Mouse (Mus musculus) right cerebral cortex, adult 18-20 months (tissue): ENCODE results near the gene Cenpl.
"Not testable (repeated sequence)": the region's sequence is repeated elsewhere in the genome, so short reads cannot be mapped to it uniquely, and the experiment has no call there.

Source experiments
- DNase-seq: peaks from one replicate; pipeline ENCODE4 v3.0.0; 2022; ENCODE audit warnings: mixed read lengths

The Cenpl gene

DNA sequence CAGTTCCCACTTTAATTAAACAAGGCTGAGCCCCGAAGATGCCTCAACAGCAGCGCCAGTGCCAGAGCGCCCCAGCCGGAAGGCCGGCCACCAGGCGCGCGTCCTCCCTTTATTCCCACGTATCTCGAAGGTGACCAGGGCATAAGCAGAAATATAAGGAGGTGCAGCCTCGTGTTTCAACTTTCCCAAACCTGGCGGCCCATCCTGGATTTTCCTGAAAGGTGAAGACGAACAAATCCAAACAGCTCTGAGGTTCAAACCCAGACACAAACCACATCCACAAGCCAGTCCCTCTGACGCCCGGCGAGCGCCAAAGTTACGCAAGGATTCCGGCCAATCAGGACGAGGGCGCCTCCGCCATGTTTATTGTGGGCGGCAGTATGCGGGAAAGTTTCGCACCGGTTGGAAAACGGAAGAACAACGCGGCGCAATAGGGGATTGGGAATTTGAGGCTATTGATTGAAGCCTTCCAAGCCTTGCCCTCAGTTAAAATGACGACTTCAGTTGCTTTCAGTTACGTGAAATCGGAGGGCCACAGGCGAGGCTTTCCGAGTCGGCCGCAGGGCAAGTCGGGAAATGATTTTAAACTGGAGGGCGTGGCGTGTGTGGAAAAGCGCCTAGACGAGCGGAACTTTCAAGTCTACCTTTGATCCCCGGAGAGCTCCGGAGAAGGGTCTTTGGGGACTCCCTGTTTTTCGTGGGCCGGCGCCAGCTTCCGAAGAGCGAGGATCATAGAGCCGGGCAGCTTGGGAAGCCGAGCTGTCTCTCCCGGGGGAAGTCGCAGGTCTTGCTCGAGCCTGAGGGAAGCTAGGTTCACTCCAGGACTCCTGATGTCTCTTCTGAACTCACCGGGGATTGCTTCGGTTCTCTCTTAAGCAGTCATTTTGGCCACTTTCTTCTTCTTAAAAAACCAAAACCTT lies at the start of gene Cenpl, which contains the start of gene Dars2:
Cenpl (plus strand) TSS at position 362 of the 920 bp plus-strand sequence.
Dars2 (minus strand) TSS at position 307 of the 920 bp plus-strand sequence.
- DNase-seq: peak; percentile 98

- DNase-seq: no peak
These were observed 44.9 kb upstream of the Cenpl start for GRCm38 (mm10) chr1:161025410-161026210.

DNA sequence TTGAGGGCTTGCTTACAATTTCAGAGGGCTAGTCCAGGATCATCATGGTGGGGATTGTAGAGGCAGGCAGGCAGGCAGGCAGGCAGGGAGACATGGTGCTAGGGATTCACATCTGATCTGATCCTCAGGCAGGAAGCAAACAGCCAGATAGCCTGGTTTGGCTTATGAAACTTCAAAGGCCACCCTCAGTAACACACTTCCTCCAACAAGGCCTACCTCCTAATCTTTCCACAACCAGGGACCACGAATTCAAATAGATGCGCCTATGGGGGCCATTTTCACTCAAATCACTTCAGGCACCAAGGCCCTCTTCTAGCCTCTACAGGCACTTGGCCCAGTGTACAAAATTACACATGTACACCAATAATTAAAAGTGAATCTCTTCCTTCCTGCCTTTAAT lies 43.3 kb upstream of the Cenpl start:
- DNase-seq: no peak

- DNase-seq: not testable (repeated sequence)
These were observed 42.1 kb upstream of the Cenpl start for GRCm38 (mm10) chr1:161028427-161028826.

DNA sequence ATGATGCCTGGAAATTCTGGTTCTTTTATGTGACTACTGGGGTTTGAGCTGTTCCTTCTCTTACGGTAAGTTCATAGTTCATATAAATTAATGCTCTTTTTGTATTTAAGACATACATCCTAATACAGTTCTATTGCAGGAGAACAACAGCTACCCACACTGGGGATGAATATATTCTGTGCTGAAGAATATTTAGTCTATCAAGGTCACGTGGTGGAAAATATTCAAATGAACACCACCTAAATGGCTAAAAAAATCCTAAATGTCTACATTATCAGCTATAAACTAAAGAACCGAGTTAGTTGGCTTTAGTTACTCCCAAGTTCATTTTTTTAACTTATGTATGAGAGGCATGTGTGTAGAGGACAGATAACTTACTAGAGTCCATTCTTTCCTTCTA lies 40.5 kb upstream of the Cenpl start:
- no peak for DNase-seq

DNA sequence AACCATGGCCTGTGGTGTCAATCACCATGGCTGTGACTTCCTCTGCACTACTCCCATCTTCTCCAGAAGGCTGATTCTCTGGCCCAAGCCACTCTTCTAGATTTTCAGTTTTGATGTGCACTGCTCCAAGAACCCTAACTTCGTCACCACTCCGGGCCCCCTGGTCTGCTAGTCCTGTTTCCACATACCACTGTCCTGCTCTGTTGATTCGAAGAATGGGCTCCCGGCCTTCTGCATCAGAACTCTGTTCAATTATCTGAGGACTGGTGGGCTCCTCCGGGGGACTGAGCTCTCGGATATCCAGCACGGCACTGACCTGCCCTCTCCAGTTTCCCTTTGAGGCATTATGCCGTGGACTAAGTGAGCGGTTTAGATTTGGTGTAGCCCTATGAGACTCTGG lies 38.6 kb upstream of the Cenpl start:
- no peak for DNase-seq

DNA sequence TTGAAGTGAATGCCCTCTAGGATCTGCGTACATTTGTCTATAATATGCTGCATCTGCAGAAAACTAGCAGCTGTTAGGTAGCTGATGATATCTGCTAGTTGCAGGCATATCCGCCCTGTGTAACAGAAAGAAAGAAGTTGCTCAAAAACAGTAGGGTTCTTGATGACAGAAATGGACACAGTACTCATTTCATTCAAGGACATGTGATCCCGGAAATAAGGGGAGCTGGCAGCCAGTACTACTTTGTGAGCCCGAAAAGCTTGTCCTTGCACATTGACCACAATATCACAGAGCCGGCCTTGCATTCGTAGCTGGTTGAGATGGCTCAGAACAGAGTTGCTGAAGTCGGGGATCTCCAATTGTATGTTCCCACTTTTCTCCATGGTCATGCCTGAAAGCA lies 38.2 kb upstream of the Cenpl start:
- DNase-seq: no peak

GRCm38 (mm10) chr1:161033856-161034434 lies 36.6 kb upstream of the Cenpl start:
- no peak for DNase-seq

DNA sequence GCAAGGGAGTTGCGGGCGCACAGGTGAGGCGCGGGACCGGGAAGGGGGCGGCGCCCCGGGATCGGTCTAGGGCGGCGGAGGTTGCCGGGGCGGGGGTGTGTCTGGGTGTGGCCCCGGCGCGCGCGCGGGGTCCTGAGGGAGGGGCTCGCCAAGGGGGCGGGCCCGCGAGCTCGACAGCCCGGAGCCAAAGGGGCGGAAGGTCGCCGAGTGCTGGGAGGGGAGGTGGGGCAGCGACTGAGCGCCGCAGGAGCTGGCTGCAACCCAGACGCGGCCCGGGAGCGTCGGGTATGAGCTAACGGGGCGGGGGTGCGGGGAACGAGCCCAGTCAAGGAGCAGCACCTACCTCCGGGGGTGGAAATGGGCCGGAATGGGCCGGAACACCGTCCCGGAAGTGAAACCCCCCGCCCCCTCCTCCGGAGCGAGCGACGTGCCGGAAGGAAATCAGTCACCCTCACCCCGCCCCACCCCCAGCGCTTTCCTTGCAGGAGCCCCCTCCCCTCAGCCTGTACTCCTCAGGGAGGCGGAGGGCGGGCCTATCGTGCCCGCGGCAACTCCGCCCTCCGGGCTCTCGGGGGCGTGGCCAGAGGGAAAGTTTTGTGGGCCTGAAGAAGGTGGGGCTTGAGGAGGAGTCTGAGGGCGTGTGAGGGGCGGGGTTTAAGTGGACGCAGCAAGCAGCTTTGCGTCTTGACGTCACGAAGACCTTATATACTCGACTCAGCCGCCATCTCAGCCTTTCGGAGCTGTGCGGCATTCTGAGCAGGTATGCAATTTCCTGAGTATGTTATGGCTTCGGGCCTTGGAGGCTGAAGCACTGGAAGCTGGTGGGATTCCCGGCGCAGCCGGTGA lies 35.9 kb upstream of the Cenpl start, which contains the start of gene Zbtb37:
Zbtb37 (minus strand) TSS at position 415 of the 846 bp plus-strand sequence.
- peak; percentile 98 for DNase-seq

GRCm38 (mm10) chr1:161035281-161035785 lies 35.2 kb upstream of the Cenpl start:
- peak; percentile 62 for DNase-seq

DNA sequence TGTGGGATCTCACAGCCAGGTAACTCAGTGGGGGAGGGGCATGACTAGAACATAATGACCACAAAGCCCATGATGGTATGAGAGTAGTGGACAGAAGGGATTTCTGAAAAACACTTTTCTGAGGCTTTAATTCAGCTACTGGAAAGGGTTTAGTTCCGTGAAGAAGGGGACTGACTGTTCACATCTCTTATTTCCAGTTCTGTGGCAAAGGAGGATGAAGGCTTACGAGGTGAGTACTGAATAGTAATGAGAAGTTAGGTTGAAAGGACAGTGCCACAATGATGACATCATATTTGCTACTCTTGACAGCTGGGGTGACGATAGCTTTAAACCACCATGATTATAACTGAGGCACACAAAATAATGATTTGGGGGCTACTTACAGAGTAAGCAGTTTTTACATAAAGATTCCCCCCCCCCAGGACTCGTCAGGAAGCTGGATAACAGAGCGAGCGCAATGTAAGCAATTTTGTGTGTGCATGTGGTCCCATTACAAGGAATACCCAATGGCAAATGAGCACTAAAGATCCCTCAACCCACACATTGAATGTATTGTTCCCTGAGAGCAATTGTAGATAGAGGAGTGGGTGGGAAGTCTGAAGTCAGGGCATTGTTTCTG lies 34.6 kb upstream of the Cenpl start:
- DNase-seq: no peak

- no peak for DNase-seq
These were observed 34.1 kb upstream of the Cenpl start for GRCm38 (mm10) chr1:161036411-161036841.

- no peak for DNase-seq
These were observed 33.5 kb upstream of the Cenpl start for GRCm38 (mm10) chr1:161037026-161037425.

DNA sequence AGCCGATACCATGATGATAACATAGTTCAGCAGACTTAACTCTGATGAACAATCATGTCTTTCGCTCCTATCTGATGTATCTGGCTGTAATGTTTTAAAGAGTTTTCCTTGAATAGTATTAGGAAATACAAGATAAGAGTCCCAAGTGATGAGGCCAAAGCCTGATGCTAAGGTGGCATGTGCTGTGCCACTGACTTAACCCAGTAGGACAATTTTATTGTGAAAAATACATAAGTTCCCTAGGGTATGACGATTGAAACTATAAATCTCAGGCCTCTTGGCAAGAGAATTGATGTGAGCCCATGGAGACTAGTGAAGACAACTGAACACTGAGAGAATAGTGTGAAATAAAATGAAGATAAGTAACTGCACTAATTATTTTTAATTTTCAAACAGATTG lies 32.9 kb upstream of the Cenpl start:
- DNase-seq: no peak

DNA sequence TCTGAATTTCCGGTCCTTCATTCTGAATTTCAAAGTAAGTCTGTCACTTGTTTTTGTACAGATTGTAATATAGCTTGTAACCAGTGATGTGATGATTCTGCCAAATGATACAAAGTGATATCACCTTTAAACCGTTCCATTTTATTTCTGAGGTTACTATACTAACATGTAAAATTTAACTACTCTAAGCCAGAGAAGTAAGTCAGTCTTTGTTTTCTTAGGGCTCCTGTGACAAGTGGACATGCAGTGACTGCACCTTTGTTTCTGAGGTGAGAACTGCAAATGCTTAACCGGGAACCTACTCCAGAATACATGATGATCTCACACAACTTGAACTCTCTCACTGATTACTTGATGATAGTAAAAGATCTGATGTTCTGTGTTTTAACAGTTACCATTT lies 32.5 kb upstream of the Cenpl start:
- no peak for DNase-seq

DNA sequence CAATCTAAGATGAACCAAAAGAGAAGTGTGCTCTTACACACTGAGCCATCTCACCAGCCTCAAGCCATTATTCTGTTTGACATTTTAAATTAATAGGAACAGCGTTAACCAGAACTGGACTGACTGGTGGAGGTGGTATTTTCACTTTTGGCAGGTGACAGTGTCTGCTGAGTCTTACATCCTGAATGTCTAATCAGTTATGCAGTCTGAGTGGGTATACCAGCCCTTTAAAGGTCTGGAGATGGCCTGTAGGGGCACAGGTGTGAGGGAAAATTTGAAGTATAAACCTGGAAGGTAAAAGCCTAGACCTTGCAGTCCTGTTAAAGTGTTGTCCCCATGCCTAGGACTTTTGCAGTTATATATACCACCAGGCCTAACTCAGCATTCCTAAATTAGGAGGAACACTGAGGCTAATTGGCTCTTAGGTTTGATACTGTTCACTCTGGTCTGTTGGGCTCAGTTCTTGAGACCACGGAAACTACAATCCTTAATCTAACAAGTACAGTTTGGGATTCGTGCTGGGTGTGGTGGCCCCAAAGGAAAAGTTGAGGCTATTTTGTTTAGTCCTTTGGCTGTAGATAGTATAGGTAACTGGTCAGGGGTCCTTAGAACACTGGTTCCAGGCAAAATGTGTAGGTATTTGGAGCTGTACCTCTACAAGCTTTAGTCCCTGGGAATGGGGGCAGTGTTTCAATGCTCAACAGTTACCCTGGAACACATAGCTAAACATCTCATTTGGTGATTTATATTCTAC lies 31.4 kb upstream of the Cenpl start:
- no peak for DNase-seq

DNA sequence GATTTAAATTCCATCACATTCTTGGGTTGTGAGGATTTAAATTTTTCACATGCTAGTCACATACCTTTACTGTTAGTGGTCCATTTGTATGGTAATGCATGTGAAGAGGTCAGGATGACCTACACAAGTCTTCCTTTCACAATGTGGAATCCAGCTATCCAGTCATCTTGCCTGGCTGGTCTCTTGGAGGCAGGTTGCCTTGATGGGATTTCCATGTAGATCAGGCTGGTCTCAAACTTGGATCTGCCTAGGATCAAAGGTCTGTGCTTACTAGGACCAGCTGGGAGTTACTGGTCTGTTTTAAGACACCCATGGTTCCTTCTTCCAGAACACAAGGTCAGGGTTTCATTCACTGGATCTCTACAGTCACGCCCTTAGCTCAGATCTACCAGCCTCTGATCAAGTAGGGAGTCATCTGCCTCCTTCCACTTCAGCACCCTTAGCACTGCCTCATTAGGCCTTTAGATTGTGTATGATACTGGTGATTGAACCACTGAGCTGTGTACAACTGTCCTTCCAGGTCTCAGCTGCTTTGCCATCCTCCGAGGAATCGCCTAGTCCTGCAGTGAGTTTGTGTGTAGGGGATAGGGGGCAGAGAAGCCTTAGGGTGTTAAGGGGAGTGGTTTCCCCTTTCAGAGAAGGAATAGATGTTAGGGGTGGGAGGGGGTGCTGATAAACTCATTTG lies 30.6 kb upstream of the Cenpl start:
- DNase-seq: no peak

DNA sequence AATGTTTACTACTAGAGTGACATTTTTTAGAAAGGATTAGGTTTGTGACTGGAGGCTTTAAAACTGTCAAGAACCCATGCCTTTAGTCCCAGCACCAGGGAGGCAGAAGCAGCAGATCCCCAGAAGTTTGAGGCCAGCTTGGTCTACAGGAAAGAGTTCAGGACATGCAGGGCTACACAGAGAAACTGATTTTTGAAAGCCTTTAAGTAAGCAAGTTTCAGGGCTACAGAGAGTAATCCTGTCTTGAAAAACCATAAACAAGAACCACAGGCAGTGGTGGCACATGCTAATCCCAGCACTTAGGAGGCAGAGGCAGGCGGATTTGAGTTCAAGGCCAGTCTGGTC lies 30.1 kb upstream of the Cenpl start:
- no peak for DNase-seq

- no peak for DNase-seq
These were observed 29.7 kb upstream of the Cenpl start for GRCm38 (mm10) chr1:161040855-161041254.
